Mouse (Mus musculus) gastrocnemius, postnatal 36 days (tissue): ENCODE results near the gene Ptprn2. TPM values are rescaled to one million over a fixed set of nuclear protein-coding genes. Genes with fewer than 3 reads are reported as not detected.
"Not testable (repeated sequence)": the region's sequence is repeated elsewhere in the genome, so short reads cannot be mapped to it uniquely, and the experiment has no call there.

Experiments
- DNase-seq, 2 experiments: peaks; one replicate each; pipeline ENCODE4 v3.0.0; 2022
- intact Hi-C: fragments of 180-260 bp; cut with DNase I; formaldehyde crosslinking; loops from one replicate; pipeline ENCODE4 v1.15.1; 2025
- total RNA-seq, 2 experiments: library from RNA; stranded (reverse); gene quantifications; 2 replicates each; pipeline ENCODE4 v1.2.3; 2021

The Ptprn2 gene
- total RNA-seq, 2 experiments from 2014 or later = not detected

- no peak for DNase-seq
- intact Hi-C loops = no loop called here
Measured at GRCm38 (mm10) chr12:116512482-116512881, 27.0 kb downstream of the Ptprn2 start.

- intact Hi-C loops, DNase-seq: not testable (repeated sequence)
Measured at GRCm38 (mm10) chr12:116513788-116514187, 28.3 kb downstream of the Ptprn2 start.

DNA sequence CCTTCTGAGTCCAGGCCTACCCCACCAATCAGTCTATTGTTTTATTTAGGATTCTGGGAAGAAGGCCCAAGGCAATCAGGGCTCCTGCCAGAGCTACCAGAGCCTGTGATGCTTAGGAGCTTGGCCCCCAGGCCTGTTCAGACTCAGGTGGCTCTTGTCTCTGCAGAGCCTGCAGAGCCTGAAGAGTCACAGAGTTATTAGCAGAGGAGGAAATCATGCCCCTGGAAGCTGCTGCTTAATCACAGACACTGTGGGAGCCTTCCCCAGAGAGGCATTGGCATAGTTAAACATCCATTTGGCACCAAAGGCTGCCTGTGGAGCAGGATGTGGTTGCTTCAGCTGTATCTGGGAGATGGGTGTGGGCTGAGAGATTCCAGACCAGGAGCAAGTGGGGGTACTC is 30.3 kb downstream of the Ptprn2 start:
- DNase-seq = no peak
- intact Hi-C loops = no loop called here

GRCm38 (mm10) chr12:116528861-116529260 is 43.3 kb downstream of the Ptprn2 start:
- no peak for DNase-seq
- intact Hi-C loops = no loop called here

- DNase-seq = no peak
- intact Hi-C loops = no loop called here
Measured at GRCm38 (mm10) chr12:116533281-116533680, 47.8 kb downstream of the Ptprn2 start.

GRCm38 (mm10) chr12:116539305-116539704 is 53.8 kb downstream of the Ptprn2 start:
- DNase-seq = no peak
- intact Hi-C loops = no loop called here

DNA sequence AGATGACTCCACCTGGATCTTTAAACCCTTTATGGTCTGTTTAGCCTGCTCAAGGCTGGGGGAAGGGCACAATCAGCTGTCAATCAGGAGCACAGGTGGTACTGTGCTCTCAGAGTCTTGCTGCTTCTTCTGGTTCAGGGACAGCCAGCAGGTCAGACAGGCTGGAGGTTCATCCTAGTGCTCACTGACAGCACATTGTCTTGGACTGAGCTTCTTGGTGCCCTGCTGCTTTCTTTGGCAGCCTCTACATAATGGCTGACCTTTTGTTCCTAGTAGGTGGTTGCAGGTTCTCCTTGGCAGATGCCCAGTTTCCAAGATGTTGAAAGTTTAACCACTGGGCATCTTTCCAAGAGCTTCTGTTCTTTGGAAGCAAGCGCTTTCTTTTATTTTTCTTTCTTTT is 55.1 kb downstream of the Ptprn2 start:
- intact Hi-C loops = no loop called here

DNA sequence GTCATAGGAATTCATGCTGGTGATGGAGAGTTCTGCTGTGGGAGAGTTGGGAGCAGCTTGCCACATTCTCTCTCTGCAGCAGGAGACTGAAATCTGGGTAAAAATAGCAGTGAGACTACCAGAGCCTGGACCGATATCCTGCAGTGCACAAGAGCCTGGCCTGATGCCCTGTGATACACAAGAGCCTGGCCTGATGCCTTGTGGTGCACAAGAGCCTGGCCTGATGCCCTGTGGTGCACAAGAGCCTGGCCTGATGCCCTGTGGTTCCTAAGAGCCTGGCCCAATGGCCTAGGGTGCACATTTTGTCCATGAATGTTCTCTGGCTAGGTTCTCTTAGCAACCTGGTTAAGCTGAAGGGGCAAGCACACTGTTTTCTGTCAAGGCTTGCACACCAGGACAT is 64.5 kb downstream of the Ptprn2 start:
- no peak for DNase-seq
- intact Hi-C loops = no loop called here

More for the DNA sequence above, 55.1 kb downstream of the Ptprn2 start:
- no peak for DNase-seq

GRCm38 (mm10) chr12:116551516-116551915 is 66.0 kb downstream of the Ptprn2 start:
- intact Hi-C loops = no loop called here
- no peak for DNase-seq

DNA sequence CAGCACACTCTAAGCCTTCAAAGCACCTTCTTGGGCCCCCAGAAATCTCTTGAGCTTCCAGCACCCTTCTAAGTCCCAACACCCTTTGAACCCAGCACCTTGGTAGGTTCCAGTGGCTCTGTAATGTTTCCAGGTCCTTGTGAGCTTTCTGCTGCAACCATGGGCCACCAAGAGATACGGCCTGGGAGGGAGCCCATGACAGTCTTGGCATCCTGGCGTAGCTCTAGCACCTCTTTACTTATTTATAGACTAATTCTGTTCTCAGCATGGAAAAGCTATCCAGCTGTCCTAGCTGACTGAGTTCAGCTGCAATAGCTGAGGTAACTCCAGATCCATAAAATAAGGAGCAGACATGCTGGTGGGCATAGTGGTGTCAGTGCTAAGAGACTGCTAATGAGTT is 66.8 kb downstream of the Ptprn2 start:
- DNase-seq = no peak
- intact Hi-C loops = no loop called here

- intact Hi-C loops = no loop called here
- no peak for DNase-seq
Measured at GRCm38 (mm10) chr12:116553361-116553760, 67.8 kb downstream of the Ptprn2 start.

GRCm38 (mm10) chr12:116555964-116556363 is 70.4 kb downstream of the Ptprn2 start:
- DNase-seq = no peak
- intact Hi-C loops = no loop called here

DNA sequence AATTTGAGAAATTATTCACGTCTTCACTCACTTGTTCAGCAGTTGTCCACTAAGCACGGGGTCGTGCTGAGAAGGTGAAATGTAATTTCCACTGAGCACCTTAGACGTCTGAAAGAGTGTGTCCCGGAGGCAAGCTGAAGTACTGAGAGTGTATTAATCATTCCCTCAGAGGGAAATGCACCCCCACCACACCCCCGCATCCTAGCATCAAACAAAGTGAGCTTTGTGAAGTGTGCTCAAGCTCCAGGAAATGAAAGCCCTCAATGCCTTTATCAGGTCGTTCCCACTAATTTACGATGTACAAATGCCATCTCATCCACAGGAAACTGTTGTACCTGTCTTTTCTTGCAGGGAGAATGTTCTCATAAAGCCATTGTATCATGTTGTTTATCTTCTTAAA is 78.9 kb downstream of the Ptprn2 start:
- intact Hi-C loops = no loop called here
- DNase-seq = no peak

- DNase-seq = no peak
- intact Hi-C loops = no loop called here
Measured at GRCm38 (mm10) chr12:116566672-116567071, 81.2 kb downstream of the Ptprn2 start.

DNA sequence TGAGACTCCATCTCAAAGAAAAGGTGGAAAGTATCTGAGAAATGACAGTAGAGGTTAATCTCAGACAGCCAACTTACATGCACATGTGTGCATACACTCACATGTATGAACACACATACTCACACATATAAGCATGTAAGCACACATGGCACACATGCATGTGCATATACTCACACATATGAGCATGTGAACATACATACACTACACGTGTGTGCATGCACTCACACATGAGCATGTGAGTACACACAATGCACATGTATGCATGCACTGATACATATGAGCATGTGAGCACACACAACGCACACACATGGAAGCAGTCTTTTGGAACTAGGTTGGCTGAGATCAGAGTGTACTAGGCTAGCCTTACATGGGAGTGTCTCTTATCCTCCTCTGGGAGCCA is 81.7 kb downstream of the Ptprn2 start:
- DNase-seq = no peak
- intact Hi-C loops = no loop called here

DNA sequence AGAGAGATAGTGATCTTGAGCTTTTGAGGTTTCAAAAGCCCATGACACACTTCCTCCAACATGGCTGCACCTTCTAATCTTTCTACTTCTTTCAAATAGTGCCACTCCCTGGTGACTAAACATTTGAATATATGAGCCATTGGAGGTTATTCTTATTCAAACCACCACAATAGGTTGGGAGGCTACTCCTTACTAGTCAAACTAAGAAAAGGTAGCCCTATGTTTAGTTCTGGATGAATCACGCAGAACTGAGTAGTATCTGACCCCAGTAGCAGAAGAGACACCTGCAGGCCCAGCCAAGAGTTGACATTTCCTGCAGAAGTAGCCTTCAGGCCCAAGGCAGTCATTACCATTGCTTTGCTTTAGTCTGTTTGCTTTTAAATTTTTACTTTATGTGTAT is 84.0 kb downstream of the Ptprn2 start:
- intact Hi-C loops = no loop called here
- DNase-seq = no peak

GRCm38 (mm10) chr12:116574102-116574501 is 88.6 kb downstream of the Ptprn2 start:
- no peak for DNase-seq
- intact Hi-C loops = no loop called here

GRCm38 (mm10) chr12:116574720-116575119 is 89.2 kb downstream of the Ptprn2 start:
- DNase-seq = no peak
- intact Hi-C loops = no loop called here

- DNase-seq, intact Hi-C loops: not testable (repeated sequence)
Measured at GRCm38 (mm10) chr12:116577917-116578316, 92.4 kb downstream of the Ptprn2 start.

GRCm38 (mm10) chr12:116580827-116581544 is 95.5 kb downstream of the Ptprn2 start:
- no peak for DNase-seq
- intact Hi-C loops = no loop called here

DNA sequence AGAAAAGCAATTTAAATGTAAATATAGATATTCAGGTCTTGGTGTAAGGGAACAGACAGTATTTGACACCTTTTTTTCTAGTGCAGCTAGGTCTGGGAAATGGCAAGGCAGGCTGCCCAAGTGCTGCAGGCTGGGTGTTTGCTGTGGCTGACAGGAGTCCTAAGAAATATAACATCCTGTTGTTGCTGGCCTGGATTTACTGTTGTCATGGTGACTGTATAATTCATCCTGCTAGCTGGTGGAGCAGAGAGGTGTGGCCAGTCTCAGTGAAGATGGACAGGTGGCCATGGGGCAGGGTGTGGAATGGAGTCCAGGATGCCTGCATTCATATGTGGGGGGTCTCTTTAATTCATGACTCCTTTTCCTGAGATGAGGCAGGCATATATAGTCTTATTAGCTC is 96.3 kb downstream of the Ptprn2 start:
- intact Hi-C loops = no loop called here
- DNase-seq = no peak

- no peak for DNase-seq
- intact Hi-C loops = no loop called here
Measured at GRCm38 (mm10) chr12:116582829-116583228, 97.3 kb downstream of the Ptprn2 start.

- intact Hi-C loops = no loop called here
- no peak for DNase-seq
Measured at GRCm38 (mm10) chr12:116585001-116585400, 99.5 kb downstream of the Ptprn2 start.
